Mouse (Mus musculus) liver, embryonic 14.5 days (tissue): ENCODE data around the gene Crhr2. TPM values are rescaled to one million over a fixed set of nuclear protein-coding genes. Genes with fewer than 3 reads are reported as not detected.

Experiments used
- ATAC-seq: fragments of 200-750 bp; cut with Nextera tagmentation; 2 replicates; pipeline ENCODE4 v1.8.0; 2017; ENCODE audit warnings: moderate number of reproducible peaks, mild to moderate bottlenecking, moderate library complexity; ENCODE audit not compliant: insufficient read depth
- DNase-seq, 3 experiments: peaks; one replicate each; pipeline ENCODE4 v3.0.0-alpha.2; 2012 to 2013; ENCODE audit warnings: low read depth in 3 of 3, low spot score in 3 of 3
- H3K27ac ChIP-seq: fragments of 300-500 bp; sonication (generic); 2 replicates; pipeline ENCODE4 v1.5.1; 2014; ENCODE audit warnings: moderate library complexity, mild to moderate bottlenecking, control low read depth, inconsistent platforms
- H3K27me3 ChIP-seq: fragments of 300-500 bp; sonication (generic); 2 replicates; pipeline ENCODE4 v1.6.1; 2014; ENCODE audit warnings: mild to moderate bottlenecking, low read length, moderate library complexity; ENCODE audit not compliant: control insufficient read depth, insufficient read depth
- H3K36me3 ChIP-seq: fragments of 300-500 bp; sonication (generic); replicated peaks from 2 replicates; pipeline ENCODE4 v1.6.1; 2014; ENCODE audit warnings: low read depth; ENCODE audit not compliant: control insufficient read depth, insufficient read depth
- H3K4me1 ChIP-seq, 2 experiments: fragments of 200-500 bp in 1 of 2; fragments of 300-500 bp in 1 of 2; sonication (generic) in 1 of 2; replicated peaks; 2 replicates each; pipeline ENCODE4 v1.6.1; 2012 to 2014; ENCODE audit warnings: antibody characterized with exemption in 1 of 2, inconsistent platforms in 1 of 2, low read length in 1 of 2; ENCODE audit not compliant: control insufficient read depth in 2 of 2, insufficient read depth in 2 of 2
- H3K4me2 ChIP-seq: fragments of 300-500 bp; sonication (generic); 2 replicates; pipeline ENCODE4 v1.6.1; 2014; ENCODE audit warnings: low read depth, mild to moderate bottlenecking, control low read depth, moderate library complexity
- H3K4me3 ChIP-seq, 2 experiments: fragments of 200-500 bp in 1 of 2; fragments of 300-500 bp in 1 of 2; sonication (generic) in 1 of 2; 2 replicates each; pipeline ENCODE4 v1.5.1; 2012 to 2014; ENCODE audit warnings: low read depth in 2 of 2, low read length in 2 of 2, mild to moderate bottlenecking in 2 of 2, control low read depth in 1 of 2, inconsistent platforms in 1 of 2, moderate library complexity in 1 of 2; ENCODE audit not compliant: insufficient read depth in 1 of 2
- H3K9ac ChIP-seq: fragments of 300-500 bp; sonication (generic); replicated peaks from 2 replicates; pipeline ENCODE4 v1.6.1; 2014; ENCODE audit warnings: mild to moderate bottlenecking, control low read depth, moderate library complexity
- H3K9me3 ChIP-seq: fragments of 300-500 bp; sonication (generic); 2 replicates; pipeline ENCODE4 v1.6.1; 2016; ENCODE audit warnings: low read length, mixed read lengths; ENCODE audit not compliant: control insufficient read depth
- CTCF ChIP-seq: IDR thresholded peaks from 2 replicates; pipeline ENCODE4 v1.5.1; 2016; ENCODE audit warnings: antibody characterized with exemption, low read depth, control low read depth
- EP300 ChIP-seq: IDR thresholded peaks from 2 replicates; pipeline ENCODE4 v1.6.1; 2016; ENCODE audit warnings: antibody characterized with exemption, low read depth
- WGBS: fragments of 180-500 bp; shearing (Covaris S2); extraction: QIAGEN DNeasy Blood & Tissue Kit; methylation state at CpG from one replicate; pipeline ENCODE4 v1.1.7; 2014; ENCODE audit not compliant: insufficient replicate concordance; 5-methylcytosine and 5-hydroxymethylcytosine counted together
- polyA plus RNA-seq, 2 experiments: library from polyadenylated mRNA; depleted of rRNA in 1 of 2; stranded (reverse) in 1 of 2; unstranded in 1 of 2; fragments of >200 nt; fragmentation: Nextera tagmentation in 1 of 2; extraction: Ambion mirVana in 1 of 2; gene quantifications; 2 replicates each; pipeline versions ENCODE4 v1.2.1 to v1.2.3; 2012 to 2014

The Crhr2 gene
- polyA plus RNA-seq, 2 experiments = 0.30 to 0.73 TPM

GRCm38 (mm10) chr6:55098603-55099002, 34.2 kb downstream of the Crhr2 start:
- TF ChIP-seq EP300 (no peak), CTCF (no peak)
- DNase-seq (no peak), ATAC-seq (no peak)
- 59% methylated on average over 5 of the region's 5 CpGs for WGBS
- Histone ChIP-seq H3K27ac (no peak overlapping the region), H3K4me3 (no peak overlapping the region), H3K9me3 (no peaks in the 10 kb centered on the region), H3K36me3 (no peaks in the 10 kb centered on the region), H3K4me1 (no peaks in the 10 kb centered on the region), H3K9ac (no peak overlapping the region), H3K27me3 (no peaks in the 10 kb centered on the region), H3K4me2 (no peak overlapping the region)

- WGBS = 61% methylated on average over 5 of the region's 5 CpGs
- Histone ChIP-seq H3K4me3 (no peak overlapping the region), H3K27me3 (no peaks in the 10 kb centered on the region), H3K36me3 (no peaks in the 10 kb centered on the region), H3K27ac (no peak overlapping the region), H3K9ac (no peak overlapping the region), H3K9me3 (no peaks in the 10 kb centered on the region), H3K4me1 (no peaks in the 10 kb centered on the region), H3K4me2 (no peak overlapping the region)
- ATAC-seq (no peak), DNase-seq (no peak)
- TF ChIP-seq EP300 (no peak), CTCF (no peak)
Observed at GRCm38 (mm10) chr6:55098030-55098429, 34.8 kb downstream of the Crhr2 start.

DNA sequence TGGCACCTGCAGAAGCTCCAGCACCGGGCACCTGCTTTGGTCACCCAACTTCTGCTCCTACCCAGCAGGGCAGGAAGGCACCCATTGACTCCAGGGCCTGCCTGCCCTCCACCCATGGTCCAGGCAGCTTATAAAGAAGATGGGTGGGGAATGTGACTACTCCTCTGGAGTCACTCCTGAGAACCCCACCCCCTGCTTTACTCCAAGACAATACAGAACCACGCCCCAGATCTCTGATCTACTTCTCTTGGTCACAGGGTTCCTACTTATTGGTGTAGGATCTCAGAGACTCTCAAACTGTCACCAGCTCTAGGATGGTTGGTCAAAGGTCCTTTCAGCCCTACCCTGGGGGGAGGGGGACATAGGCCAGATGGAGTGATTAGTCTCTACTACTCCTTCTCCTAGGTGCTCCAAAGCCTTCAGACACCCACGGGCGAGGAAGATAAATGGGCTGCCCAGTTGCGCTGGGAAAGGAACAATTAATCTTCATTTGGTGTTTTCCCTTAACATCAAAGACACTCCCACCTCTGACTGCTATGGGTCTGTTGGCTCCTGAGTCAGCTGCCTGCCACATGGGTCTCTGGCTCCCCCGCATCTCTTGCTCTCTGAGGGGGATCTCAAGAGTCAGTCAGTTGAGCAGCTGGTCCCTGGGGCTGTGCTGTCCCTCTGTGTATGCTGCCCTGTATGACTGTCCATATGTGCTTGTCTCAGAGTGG, 39.2 kb downstream of the Crhr2 start:
- H3K27ac ChIP-seq = no peak overlapping the region
- no peak overlapping the region for H3K4me2 ChIP-seq
- 49% methylated on average over 6 of the region's 6 CpGs for WGBS

DNA sequence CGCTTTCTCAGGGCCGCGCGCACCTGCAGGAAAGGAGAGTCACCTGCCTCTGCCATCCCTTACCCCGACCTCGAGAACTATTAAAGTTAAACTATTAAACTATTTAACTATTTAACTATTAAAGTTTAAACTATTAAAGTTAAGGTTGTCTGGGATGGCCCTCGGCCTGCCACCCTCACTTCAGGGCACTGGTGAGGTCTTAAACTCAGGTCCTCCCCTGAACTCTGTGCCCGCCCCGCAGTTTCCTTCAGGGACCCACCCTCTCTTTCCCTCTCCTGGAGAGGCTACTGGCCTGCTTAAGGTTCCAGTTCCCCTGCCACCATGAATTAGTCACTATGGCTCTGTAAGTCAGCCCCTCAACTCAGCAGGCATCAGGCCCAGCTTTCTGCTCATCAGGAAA, 41.4 kb downstream of the Crhr2 start:
- Histone ChIP-seq H3K4me1 (no peaks in the 10 kb centered on the region), H3K9me3 (no peaks in the 10 kb centered on the region), H3K4me3 (no peak overlapping the region), H3K27me3 (no peaks in the 10 kb centered on the region), H3K27ac (no peak overlapping the region), H3K4me2 (no peak overlapping the region), H3K36me3 (no peaks in the 10 kb centered on the region), H3K9ac (no peak overlapping the region)
- no peak for TF ChIP-seq CTCF
- TF ChIP-seq EP300 = no peak
- 82% methylated on average over 9 of the region's 9 CpGs for WGBS
- ATAC-seq = no peak
- no peak for DNase-seq

More for the DNA sequence above, 39.2 kb downstream of the Crhr2 start:
- Histone ChIP-seq H3K27me3 (no peaks in the 10 kb centered on the region), H3K4me3 (no peak overlapping the region), H3K4me1 (no peaks in the 10 kb centered on the region), H3K9me3 (no peaks in the 10 kb centered on the region), H3K9ac (no peak overlapping the region), H3K36me3 (no peaks in the 10 kb centered on the region)
- no peak for ATAC-seq
- TF ChIP-seq CTCF = no peak
- TF ChIP-seq EP300 = no peak
- DNase-seq = no peak

- DNase-seq = no peak
- Histone ChIP-seq H3K27ac (no peak overlapping the region), H3K9ac (no peak overlapping the region), H3K27me3 (no peaks in the 10 kb centered on the region), H3K36me3 (no peaks in the 10 kb centered on the region), H3K4me1 (no peaks in the 10 kb centered on the region), H3K9me3 (no peaks in the 10 kb centered on the region), H3K4me2 (no peak overlapping the region), H3K4me3 (no peak overlapping the region)
- TF ChIP-seq EP300 (no peak), CTCF (peak; percentile 54)
- no peak for ATAC-seq
- 22% methylated on average over 4 of the region's 4 CpGs for WGBS
Observed at GRCm38 (mm10) chr6:55090639-55091038, 42.2 kb downstream of the Crhr2 start.
